Mouse (Mus musculus) liver, embryonic 14.5 days (tissue): ENCODE data around the gene Robo1. TPM values are rescaled to one million over a fixed set of nuclear protein-coding genes. Genes with fewer than 3 reads are reported as not detected.

Experiments
- ATAC-seq: fragments of 200-750 bp; cut with Nextera tagmentation; 2 replicates; pipeline ENCODE4 v1.8.0; 2017; ENCODE audit warnings: moderate number of reproducible peaks, mild to moderate bottlenecking, moderate library complexity; ENCODE audit not compliant: insufficient read depth
- DNase-seq, 3 experiments: peaks; one replicate each; pipeline ENCODE4 v3.0.0-alpha.2; 2012 to 2013; ENCODE audit warnings: low read depth in 3 of 3, low spot score in 3 of 3
- H3K27ac ChIP-seq: fragments of 300-500 bp; sonication (generic); 2 replicates; pipeline ENCODE4 v1.5.1; 2014; ENCODE audit warnings: moderate library complexity, mild to moderate bottlenecking, control low read depth, inconsistent platforms
- H3K27me3 ChIP-seq: fragments of 300-500 bp; sonication (generic); 2 replicates; pipeline ENCODE4 v1.6.1; 2014; ENCODE audit warnings: mild to moderate bottlenecking, low read length, moderate library complexity; ENCODE audit not compliant: control insufficient read depth, insufficient read depth
- H3K36me3 ChIP-seq: fragments of 300-500 bp; sonication (generic); replicated peaks from 2 replicates; pipeline ENCODE4 v1.6.1; 2014; ENCODE audit warnings: low read depth; ENCODE audit not compliant: control insufficient read depth, insufficient read depth
- H3K4me1 ChIP-seq, 2 experiments: fragments of 200-500 bp in 1 of 2; fragments of 300-500 bp in 1 of 2; sonication (generic) in 1 of 2; replicated peaks; 2 replicates each; pipeline ENCODE4 v1.6.1; 2012 to 2014; ENCODE audit warnings: antibody characterized with exemption in 1 of 2, inconsistent platforms in 1 of 2, low read length in 1 of 2; ENCODE audit not compliant: control insufficient read depth in 2 of 2, insufficient read depth in 2 of 2
- H3K4me2 ChIP-seq: fragments of 300-500 bp; sonication (generic); 2 replicates; pipeline ENCODE4 v1.6.1; 2014; ENCODE audit warnings: low read depth, mild to moderate bottlenecking, control low read depth, moderate library complexity
- H3K4me3 ChIP-seq, 2 experiments: fragments of 200-500 bp in 1 of 2; fragments of 300-500 bp in 1 of 2; sonication (generic) in 1 of 2; 2 replicates each; pipeline ENCODE4 v1.5.1; 2012 to 2014; ENCODE audit warnings: low read depth in 2 of 2, low read length in 2 of 2, mild to moderate bottlenecking in 2 of 2, control low read depth in 1 of 2, inconsistent platforms in 1 of 2, moderate library complexity in 1 of 2; ENCODE audit not compliant: insufficient read depth in 1 of 2
- H3K9ac ChIP-seq: fragments of 300-500 bp; sonication (generic); replicated peaks from 2 replicates; pipeline ENCODE4 v1.6.1; 2014; ENCODE audit warnings: mild to moderate bottlenecking, control low read depth, moderate library complexity
- H3K9me3 ChIP-seq: fragments of 300-500 bp; sonication (generic); 2 replicates; pipeline ENCODE4 v1.6.1; 2016; ENCODE audit warnings: low read length, mixed read lengths; ENCODE audit not compliant: control insufficient read depth
- CTCF ChIP-seq: IDR thresholded peaks from 2 replicates; pipeline ENCODE4 v1.5.1; 2016; ENCODE audit warnings: antibody characterized with exemption, low read depth, control low read depth
- EP300 ChIP-seq: IDR thresholded peaks from 2 replicates; pipeline ENCODE4 v1.6.1; 2016; ENCODE audit warnings: antibody characterized with exemption, low read depth
- WGBS: fragments of 180-500 bp; shearing (Covaris S2); extraction: QIAGEN DNeasy Blood & Tissue Kit; methylation state at CpG from one replicate; pipeline ENCODE4 v1.1.7; 2014; ENCODE audit not compliant: insufficient replicate concordance; 5-methylcytosine and 5-hydroxymethylcytosine counted together
- polyA plus RNA-seq, 2 experiments: library from polyadenylated mRNA; depleted of rRNA in 1 of 2; stranded (reverse) in 1 of 2; unstranded in 1 of 2; fragments of >200 nt; fragmentation: Nextera tagmentation in 1 of 2; extraction: Ambion mirVana in 1 of 2; gene quantifications; 2 replicates each; pipeline versions ENCODE4 v1.2.1 to v1.2.3; 2012 to 2014

The Robo1 gene
- polyA plus RNA-seq, 2 experiments: 3.1 to 3.4 TPM

- H3K36me3 ChIP-seq: no peaks in the 10 kb centered on the region
- no peaks in the 10 kb centered on the region for H3K9me3 ChIP-seq
- H3K4me1 ChIP-seq: 0 out of 4 replicates have a peak, but pooled peaks cover 0 to 3% of the 10 kb centered on the region in 2 experiments
- no peaks in the 10 kb centered on the region for H3K27me3 ChIP-seq
- DNase-seq: no peak
- no peak for ATAC-seq
- H3K4me2 ChIP-seq: no peak overlapping the region
- 68% methylated on average over 6 of the region's 6 CpGs for WGBS
- no peak overlapping the region for H3K9ac ChIP-seq
- no peak for TF ChIP-seq CTCF
- no peak for TF ChIP-seq EP300
- H3K4me3 ChIP-seq: no peak overlapping the region
- no peak overlapping the region for H3K27ac ChIP-seq
Measured at GRCm38 (mm10) chr16:72794692-72795378, 486.7 kb downstream of the Robo1 start.

DNA sequence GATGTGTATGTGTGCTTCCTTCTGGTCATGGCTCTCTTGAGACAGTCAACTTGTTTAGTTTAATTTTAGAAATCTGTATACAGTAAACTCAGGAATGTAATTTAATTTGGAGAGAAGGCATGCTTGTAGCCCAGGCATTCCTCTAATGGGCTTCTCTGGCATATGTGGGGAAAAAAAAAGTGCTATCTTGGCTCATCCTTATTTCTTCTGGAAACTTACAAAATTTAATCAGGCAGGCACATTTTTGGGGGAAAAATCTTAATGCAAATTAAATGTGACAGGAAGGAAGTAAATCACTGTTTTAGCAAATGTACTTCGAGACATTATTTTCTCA is 487.2 kb downstream of the Robo1 start:
- ATAC-seq: no peak
- no peak overlapping the region for H3K4me3 ChIP-seq
- no peaks in the 10 kb centered on the region for H3K36me3 ChIP-seq
- H3K27ac ChIP-seq: no peak overlapping the region
- H3K27me3 ChIP-seq: no peaks in the 10 kb centered on the region
- no peak overlapping the region for H3K4me2 ChIP-seq
- H3K4me1 ChIP-seq: 0 out of 4 replicates have a peak, but pooled peaks cover 0 to 3% of the 10 kb centered on the region in 2 experiments
- H3K9ac ChIP-seq: no peak overlapping the region
- 33% methylated on average over 1 of the region's 1 CpGs for WGBS
- TF ChIP-seq EP300: no peak
- no peak for TF ChIP-seq CTCF
- no peaks in the 10 kb centered on the region for H3K9me3 ChIP-seq
- no peak for DNase-seq

GRCm38 (mm10) chr16:72798405-72798949 is 490.4 kb downstream of the Robo1 start:
- DNase-seq: no peak
- 0 out of 4 replicates have a peak, but pooled peaks cover 0 to 3% of the 10 kb centered on the region in 2 experiments for H3K4me1 ChIP-seq
- no peak overlapping the region for H3K27ac ChIP-seq
- 68% methylated on average over 12 of the region's 12 CpGs for WGBS
- H3K9ac ChIP-seq: no peak overlapping the region
- H3K27me3 ChIP-seq: no peaks in the 10 kb centered on the region
- TF ChIP-seq CTCF (no peak), EP300 (no peak)
- no peak for ATAC-seq
- H3K4me3 ChIP-seq: no peak overlapping the region
- H3K4me2 ChIP-seq: no peak overlapping the region
- H3K36me3 ChIP-seq: no peaks in the 10 kb centered on the region
- no peaks in the 10 kb centered on the region for H3K9me3 ChIP-seq

DNA sequence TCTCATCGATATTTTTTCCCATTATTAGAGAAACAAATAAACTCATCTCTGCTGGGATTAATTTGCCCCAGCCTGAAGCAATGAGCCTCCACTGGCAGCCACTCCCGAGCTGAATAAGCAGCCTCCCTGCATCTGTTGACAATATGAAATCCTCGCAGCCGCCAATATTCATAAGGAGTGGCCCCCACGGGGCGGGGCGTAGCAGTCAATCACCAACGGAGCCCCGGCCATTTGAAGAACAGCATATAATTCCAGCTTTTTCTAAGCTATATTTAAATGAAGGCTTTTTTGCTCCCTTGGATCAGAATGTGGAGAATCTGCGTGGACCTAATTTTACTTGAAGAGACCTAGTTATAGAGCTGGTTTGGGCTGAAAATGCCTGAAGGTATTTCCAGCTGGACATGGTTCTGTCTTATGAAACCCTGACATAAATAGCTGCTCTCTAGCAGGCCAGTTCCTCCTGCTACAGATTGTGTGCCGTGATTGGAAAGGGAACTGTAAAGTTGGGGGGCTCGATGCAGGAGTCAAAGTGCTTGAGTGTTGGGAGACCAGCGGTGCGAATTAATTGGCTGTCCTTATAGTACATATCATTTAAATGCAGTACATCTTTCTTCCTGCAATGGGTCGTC is 492.1 kb downstream of the Robo1 start:
- WGBS: 71% methylated on average over 15 of the region's 15 CpGs
- Histone ChIP-seq H3K9ac (no peak overlapping the region), H3K27ac (no peak overlapping the region), H3K9me3 (no peaks in the 10 kb centered on the region), H3K4me2 (no peak overlapping the region), H3K4me1 (0 out of 4 replicates have a peak, but pooled peaks cover 0 to 3% of the 10 kb centered on the region in 2 experiments), H3K4me3 (no peak overlapping the region), H3K27me3 (no peaks in the 10 kb centered on the region), H3K36me3 (no peaks in the 10 kb centered on the region)
- TF ChIP-seq CTCF (no peak), EP300 (no peak)
- ATAC-seq: no peak
- DNase-seq: no peak

DNA sequence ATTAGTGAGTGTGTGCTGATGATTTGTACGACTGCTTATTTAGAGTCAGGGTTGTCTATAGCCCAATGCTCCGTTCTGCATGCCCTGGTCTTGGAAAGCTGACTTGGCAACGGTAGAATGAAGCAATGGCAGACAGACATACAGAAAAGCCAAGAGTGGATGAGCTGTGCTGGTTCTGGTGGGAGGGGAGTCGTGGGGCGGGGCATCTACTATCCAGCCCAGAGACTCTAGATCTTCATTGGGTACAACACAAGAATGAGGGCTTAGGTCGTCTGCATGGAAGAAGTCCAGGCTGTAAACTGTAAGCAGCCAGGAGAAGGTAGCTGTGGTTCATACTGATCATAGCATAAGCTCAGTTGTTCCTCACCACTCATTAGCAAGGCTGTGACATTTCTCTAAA is 492.7 kb downstream of the Robo1 start:
- H3K4me2 ChIP-seq: no peak overlapping the region
- TF ChIP-seq CTCF (no peak), EP300 (no peak)
- no peaks in the 10 kb centered on the region for H3K27me3 ChIP-seq
- H3K4me1 ChIP-seq: 0 out of 4 replicates have a peak, but pooled peaks cover 0 to 3% of the 10 kb centered on the region in 2 experiments
- H3K36me3 ChIP-seq: no peaks in the 10 kb centered on the region
- no peak overlapping the region for H3K9ac ChIP-seq
- H3K4me3 ChIP-seq: no peak overlapping the region
- H3K9me3 ChIP-seq: no peaks in the 10 kb centered on the region
- ATAC-seq (no peak), DNase-seq (no peak)
- no peak overlapping the region for H3K27ac ChIP-seq
- WGBS: 61% methylated on average over 6 of the region's 6 CpGs
